Mouse (Mus musculus) left cerebral cortex, adult 8-10 months (tissue): ENCODE results near the gene H2-T24. TPM values are rescaled to one million over a fixed set of nuclear protein-coding genes. Genes with fewer than 3 reads are reported as not detected.
A peak's percentile ranks its signal among the peaks of the same experiment; 100 is the strongest.
"Not testable (repeated sequence)": the region's sequence is repeated elsewhere in the genome, so short reads cannot be mapped to it uniquely, and the experiment has no call there.

ENCODE experiments used
- DNase-seq, 2 experiments: peaks; one replicate each; pipeline ENCODE4 v3.0.0; 2022; ENCODE audit warnings: low spot score in 2 of 2
- total RNA-seq, 4 experiments: library from RNA; stranded (reverse); gene quantifications; 2 replicates each; pipeline ENCODE4 v1.2.4; 2022

The H2-T24 gene
- total RNA-seq, 4 experiments from 2014 or later: 1.1 to 3.3 (median 1.6) TPM

DNA sequence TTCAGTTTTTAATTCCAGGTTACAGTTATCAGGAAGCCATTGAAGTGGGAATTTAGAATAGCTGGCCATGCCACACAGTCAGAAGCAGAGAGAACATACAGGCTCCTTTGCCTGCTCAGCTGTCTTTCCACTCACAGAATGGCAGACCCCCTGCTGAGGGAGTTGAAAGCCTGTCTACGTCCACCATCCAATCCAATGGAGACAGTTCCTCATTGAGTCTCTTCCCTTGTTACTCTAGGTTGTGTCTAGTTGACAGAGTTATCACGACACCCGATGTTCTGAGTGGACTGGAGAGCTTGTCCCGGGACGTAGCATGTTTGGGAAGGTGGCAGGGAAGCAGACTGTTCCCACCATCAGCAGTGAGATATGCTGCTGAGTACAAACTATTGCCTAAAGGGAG lies 4.8 kb upstream of the H2-T24 start:
- no peak for DNase-seq

DNA sequence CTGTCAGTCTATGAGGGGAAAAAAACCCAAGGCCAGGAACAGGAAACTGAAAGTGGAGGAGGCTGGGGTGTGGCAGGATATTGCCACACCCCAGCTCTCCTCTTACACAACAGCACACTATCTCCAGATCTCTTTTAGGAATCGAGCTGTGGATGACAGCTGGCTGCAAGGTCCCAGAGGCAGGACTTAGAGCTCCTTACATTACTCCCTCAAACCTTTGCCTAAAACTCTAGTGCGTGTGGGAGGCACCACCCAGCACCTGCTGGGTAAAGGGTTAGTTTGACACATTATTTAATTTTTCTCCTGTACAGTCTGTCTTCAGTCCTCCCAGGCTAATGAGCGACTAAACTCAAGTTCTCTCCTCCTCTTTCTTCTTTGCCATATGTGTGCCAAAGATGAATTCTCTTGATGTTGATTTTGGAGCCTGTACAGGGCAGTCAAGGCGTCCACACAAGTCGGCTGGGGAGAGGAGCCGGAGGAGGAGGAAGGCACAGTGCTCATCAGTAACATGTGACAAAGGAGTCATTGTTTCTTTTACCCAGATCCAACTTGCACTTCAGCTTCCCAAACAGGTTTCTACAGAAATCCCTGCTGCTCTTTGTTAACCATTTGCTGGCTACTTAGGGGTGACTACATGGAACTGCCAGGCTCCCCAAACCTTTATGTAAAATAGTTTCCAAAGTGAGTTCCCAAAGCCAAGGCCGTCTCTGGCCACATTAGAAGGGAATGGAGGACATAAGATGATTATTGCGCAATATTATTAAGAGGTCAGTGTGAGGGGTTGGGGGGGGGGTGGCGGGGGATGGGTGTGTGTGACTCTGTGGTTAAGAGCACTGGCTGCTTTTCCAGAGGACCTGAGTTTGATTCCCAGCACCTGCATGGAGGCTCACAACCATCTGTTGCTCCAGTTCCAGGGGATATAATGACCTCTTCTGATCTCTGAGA lies 3.6 kb upstream of the H2-T24 start:
- DNase-seq: no peak

GRCm38 (mm10) chr17:36022922-36023321 lies 2.6 kb upstream of the H2-T24 start:
- DNase-seq: no peak

DNA sequence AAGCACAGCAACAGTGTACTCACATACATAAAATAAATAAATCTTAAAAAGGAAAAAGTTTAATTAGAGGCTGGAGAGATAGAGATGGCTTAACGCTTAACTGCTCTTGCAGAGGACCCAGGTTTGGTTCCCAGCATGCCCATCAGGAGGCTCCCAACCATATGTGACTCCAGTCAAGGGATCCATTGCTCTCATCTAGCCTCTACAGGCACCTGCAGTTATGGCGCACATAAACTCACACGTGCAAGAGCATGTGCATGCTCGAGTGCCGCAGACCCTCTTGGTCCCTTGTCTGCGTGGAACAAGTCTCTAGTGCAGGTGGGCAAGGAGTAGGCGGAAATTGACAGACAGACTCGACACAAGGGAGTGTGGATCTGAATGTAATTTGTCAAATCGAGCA lies 1.7 kb upstream of the H2-T24 start:
- no peak for DNase-seq

DNA sequence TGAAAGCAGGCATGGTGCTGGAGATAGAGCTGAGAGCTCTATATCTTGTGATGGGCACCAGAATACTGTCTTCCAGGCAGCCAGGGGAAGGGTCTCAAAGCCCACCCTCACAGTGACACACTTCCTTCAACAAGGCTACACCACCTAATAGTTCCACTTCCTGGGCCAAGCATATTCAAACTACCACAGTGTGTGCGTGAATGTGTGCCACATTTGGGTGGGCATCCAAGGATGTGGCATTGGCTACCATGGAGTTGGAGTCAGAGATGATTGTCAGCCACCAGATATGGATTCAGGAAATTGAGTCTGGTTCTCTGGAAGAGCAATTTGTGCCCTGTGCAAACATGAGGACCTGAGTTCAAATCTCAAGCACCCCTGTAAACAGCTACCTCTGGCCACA lies 949 bp upstream of the H2-T24 start:
- DNase-seq: no peak

DNA sequence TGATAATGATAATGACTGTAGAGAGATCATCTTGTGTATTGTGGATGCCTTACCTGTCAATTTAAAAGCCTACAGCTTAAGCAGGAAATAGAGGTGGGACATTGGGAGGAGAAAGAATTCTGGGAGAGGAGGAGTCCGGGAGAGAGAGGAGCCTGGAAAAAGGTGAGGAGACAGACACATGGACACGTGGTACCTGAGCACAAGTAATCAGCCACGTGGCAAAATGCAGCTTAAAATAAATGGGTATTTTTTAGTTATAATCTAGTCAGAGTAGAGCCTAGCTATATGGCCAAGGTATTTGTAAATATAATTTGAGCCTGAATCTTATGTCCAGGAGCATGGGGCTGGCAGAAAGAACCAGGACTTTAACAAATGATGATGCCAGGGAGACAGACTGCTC lies 841 bp downstream of the H2-T24 start:
- DNase-seq: no peak

DNA sequence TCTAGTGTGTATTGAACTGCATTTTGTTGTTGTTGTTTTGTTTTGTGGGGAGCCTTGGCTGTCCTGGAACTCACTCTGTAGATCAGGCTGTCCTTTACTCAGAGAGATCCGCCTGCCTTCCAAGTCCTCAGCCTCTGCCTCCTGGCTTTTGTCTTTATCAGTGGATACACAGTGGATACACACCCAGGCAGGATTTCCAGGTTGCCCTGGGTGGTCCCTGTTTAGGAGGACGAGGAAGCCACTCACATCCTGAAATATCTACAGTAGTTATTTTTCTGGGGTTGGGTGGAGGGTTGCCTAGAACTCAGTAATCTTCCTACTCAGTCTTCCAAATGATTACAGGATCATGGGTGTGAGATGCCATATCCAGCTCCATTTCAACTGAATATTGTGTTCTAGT lies 1.4 kb downstream of the H2-T24 start:
- no peak for DNase-seq

- no peak for DNase-seq
Measured at GRCm38 (mm10) chr17:36017046-36017445, 3.3 kb downstream of the H2-T24 start.

DNA sequence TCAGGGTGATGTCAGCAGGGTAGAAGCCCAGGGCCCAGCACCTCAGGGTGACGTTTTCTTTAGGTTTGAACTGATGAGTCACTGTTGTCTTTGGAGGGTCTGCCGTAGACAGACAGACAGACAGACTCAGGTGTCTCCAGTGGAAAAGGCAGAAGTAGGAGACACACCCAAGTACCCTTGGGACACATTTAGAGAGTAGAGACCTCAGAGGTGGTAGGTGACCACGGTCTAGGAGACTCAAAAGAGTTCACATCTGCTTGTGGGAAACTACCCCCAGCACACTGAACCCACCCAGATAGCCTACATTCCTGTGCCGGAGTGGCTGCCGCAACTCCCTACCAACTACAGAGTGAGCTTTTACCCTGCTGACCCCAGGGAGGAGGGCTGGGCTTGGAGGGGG lies 5.4 kb downstream of the H2-T24 start:
- no peak for DNase-seq

- not testable (repeated sequence) for DNase-seq
Measured at GRCm38 (mm10) chr17:36004409-36004808, 16.0 kb downstream of the H2-T24 start.

- no peak for DNase-seq
Measured at GRCm38 (mm10) chr17:36003331-36003730, 17.0 kb downstream of the H2-T24 start.

GRCm38 (mm10) chr17:36001966-36002365 lies 18.4 kb downstream of the H2-T24 start:
- peak in 1 of 2 experiments; percentile 79 for DNase-seq

- no peak for DNase-seq
Measured at GRCm38 (mm10) chr17:36001121-36001897, 19.1 kb downstream of the H2-T24 start.

GRCm38 (mm10) chr17:36000349-36000748 lies 20.0 kb downstream of the H2-T24 start:
- DNase-seq: no peak

DNA sequence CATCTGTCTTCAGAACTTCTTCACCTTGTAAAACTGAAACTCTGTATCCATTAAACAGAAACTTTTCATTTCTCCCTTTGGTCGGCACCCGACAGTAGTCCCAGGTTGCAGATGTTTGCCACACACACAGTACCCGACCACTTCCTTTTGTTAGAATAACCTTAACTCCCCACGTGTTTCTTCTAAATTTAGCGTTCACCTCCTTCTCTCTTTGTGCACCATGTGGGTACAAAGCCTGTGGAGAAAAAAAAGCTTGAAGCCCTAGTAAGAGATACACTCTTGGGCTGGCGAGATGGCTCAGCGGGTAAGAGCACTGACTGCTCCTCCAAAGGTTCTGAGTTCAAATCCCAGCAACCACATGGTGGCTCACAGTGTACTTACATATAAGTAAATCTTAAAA lies 21.0 kb downstream of the H2-T24 start:
- no peak for DNase-seq

DNA sequence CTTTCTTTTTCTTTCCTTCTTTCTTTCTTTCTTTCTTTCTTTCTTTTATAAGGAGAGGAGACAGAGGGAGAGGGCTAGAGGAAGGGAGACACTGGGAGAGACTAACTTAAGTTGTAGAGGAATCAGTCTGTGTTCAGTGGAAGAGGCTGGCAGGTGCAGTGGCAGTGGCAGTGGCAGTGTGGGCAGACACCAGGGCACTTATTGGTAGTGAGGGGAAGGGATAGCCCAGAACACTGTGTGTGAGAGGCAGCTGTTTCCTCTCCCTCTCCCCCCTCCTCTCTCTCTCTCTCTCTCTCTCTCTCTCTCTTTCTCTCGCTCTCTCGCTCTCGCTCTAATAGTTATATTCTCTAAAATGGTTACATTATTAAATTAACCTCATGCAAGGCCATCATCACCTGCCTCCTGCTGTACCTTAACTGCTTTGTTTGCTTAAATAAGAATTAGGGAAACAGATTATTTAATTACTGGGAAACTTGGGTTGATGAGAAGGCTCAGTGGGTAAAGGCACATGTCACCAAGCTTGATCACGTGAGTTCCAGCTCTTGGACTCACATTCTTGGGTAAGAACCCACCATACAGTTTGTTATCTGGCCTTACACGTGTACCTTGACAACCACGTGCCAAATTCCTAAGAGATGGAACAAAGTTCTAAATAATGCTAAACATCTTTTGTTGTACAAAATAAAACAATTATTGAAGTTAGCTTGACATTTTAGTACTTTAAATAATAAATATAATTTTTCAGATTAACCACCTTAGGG lies 21.6 kb downstream of the H2-T24 start:
- no peak for DNase-seq

- no peak for DNase-seq
Measured at GRCm38 (mm10) chr17:35997713-35998510, 22.4 kb downstream of the H2-T24 start.

GRCm38 (mm10) chr17:35996949-35997348 lies 23.4 kb downstream of the H2-T24 start:
- peak; percentile 81 to 90 for DNase-seq

DNA sequence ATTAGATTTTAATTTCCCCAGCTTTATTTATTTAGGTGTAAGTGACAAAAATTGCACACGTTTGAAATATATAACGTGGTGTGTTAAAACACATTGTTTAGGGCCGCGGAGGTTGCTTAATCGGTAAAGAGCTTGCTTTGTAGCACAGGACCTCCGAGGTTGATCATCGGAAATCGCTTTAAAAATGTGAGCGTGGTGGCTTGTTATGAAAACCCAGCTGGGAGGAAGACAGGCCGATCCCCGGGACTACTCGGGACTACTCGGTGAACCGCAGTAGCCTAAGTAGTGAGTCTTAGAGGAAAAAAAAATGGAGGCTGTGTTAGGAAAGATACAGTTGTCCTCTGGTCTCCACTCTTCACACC lies 25.5 kb downstream of the H2-T24 start:
- DNase-seq: no peak

DNA sequence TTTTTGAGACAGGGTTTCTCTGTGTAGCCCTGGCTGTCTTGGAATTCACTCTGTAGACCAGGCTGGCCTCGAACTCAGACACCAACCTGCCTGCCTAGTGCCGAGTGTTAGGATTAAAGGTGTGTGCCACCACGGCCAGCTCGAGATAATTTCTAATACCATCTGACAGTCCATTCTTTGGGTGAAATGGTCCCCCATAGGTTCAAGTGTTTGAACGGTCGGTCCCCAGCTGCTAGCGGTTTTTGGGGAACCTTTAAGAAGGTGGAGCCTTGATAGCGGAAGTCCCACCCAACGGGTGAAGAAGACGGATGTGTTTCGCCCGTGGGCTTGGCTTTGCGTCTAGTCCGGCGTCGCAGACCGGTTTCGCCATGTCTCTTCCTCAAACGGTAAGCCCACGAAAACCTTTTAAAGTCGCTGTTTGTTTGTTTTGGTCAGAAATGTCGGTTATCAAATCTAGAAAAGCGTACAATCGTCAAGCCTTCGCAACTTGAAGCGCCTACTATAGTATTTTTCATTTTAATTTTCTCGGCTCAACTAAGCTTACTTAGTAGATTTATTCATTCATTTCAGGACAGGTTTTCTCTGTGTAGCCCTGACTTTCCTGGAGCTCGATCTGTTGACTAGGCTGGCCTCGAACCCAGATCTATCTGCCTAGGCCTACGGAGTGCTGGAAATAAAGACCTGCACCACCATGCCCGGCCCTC lies 26.0 kb downstream of the H2-T24 start:
- DNase-seq: peak; percentile 71 to 74
